23 mouse cellular contexts compared by ENCODE assay signal in the genomic region with DNA sequence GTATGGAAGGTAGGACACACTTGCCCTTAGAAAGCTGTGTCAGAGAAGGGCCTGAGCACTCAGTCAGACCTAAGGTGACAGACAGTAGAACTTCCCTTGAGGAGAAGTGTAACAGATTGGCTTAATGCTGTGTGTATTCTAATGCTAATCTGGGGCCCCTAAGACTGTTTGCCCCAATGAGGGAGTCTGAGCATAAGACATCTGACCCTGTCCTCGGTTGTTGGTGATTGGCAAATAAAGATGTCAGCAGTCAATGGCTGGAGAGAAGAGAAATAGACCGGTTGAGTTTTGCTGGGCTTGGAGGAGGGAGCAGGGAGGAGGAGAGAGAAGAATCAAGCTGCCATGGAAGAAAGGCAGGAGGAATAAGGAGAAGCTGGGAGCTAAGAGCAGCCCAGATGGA.
"Had no signal": no experiment of that assay in that cellular context is flagged by ENCODE, and none has a peak within 500 bp of the region (broad histone marks: within the 10 kb centered on the region; RNA-seq: fewer than 3 reads in every experiment).

No protein-coding gene starts in this region.

- H3K36me3 ChIP-seq: heart, embryonic 10.5 days; heart, embryonic 12.5 days; hindbrain, embryonic 12.5 days; hindbrain, embryonic 15.5 days; kidney, embryonic 15.5 days; limb, embryonic 13.5 days; limb, embryonic 15.5 days had no signal

- H3K4me1 ChIP-seq: heart, embryonic 12.5 days; hindbrain, embryonic 15.5 days; limb, embryonic 13.5 days had no signal

- ATAC-seq: forebrain, postnatal 0 days; hindbrain, postnatal 0 days; intestine, embryonic 16.5 days had no signal

- H3K9ac ChIP-seq: forebrain, postnatal 0 days; heart, embryonic 12.5 days; hindbrain, embryonic 12.5 days; hindbrain, embryonic 15.5 days; kidney, embryonic 15.5 days; limb, embryonic 13.5 days; limb, embryonic 15.5 days had no signal

- DNase-seq: forebrain, postnatal 0 days; gastrocnemius, postnatal 14 days; gastrocnemius, postnatal 36 days; heart, adult 18-20 months; heart, postnatal 10 days; kidney, adult 11 months; kidney, adult 2 months; kidney, adult 9 months; kidney, postnatal 14 days; kidney, postnatal 36 days; layer of hippocampus, adult 9-11 months; layer of hippocampus, postnatal 36 days; left cerebral cortex, postnatal 4 days had no signal

- H3K27me3 ChIP-seq: heart, embryonic 12.5 days; hindbrain, embryonic 15.5 days; kidney, embryonic 15.5 days; limb, embryonic 13.5 days; limb, embryonic 15.5 days had no signal

- H3K9me3 ChIP-seq: heart, embryonic 10.5 days; hindbrain, embryonic 12.5 days; hindbrain, embryonic 15.5 days; kidney, embryonic 15.5 days; limb, embryonic 13.5 days; limb, embryonic 15.5 days had no signal

- H3K27ac ChIP-seq: heart, embryonic 10.5 days; hindbrain, embryonic 12.5 days; hindbrain, embryonic 15.5 days; hindbrain, postnatal 0 days; kidney, embryonic 15.5 days; kidney, postnatal 0 days; limb, embryonic 13.5 days; limb, embryonic 15.5 days had no signal

- H3K4me2 ChIP-seq: heart, embryonic 12.5 days; hindbrain, embryonic 12.5 days; hindbrain, embryonic 15.5 days; kidney, embryonic 15.5 days; limb, embryonic 13.5 days; limb, embryonic 15.5 days had no signal

- H3K4me3 ChIP-seq: heart, embryonic 10.5 days; heart, embryonic 12.5 days; hindbrain, embryonic 12.5 days; hindbrain, embryonic 15.5 days; kidney, embryonic 15.5 days; limb, embryonic 13.5 days; limb, embryonic 15.5 days had no signal
